Mouse (Mus musculus) induced T-regulatory cell, adult 2 months (primary cell): Measurements from ENCODE around the gene Gm4181.
"Not testable (repeated sequence)": the region's sequence is repeated elsewhere in the genome, so short reads cannot be mapped to it uniquely, and the experiment has no call there.

Source experiments
- DNase-seq: peaks from one replicate; pipeline ENCODE4 v3.0.0-alpha.2; 2012; ENCODE audit warnings: low read depth

Gm4181 gene

DNA sequence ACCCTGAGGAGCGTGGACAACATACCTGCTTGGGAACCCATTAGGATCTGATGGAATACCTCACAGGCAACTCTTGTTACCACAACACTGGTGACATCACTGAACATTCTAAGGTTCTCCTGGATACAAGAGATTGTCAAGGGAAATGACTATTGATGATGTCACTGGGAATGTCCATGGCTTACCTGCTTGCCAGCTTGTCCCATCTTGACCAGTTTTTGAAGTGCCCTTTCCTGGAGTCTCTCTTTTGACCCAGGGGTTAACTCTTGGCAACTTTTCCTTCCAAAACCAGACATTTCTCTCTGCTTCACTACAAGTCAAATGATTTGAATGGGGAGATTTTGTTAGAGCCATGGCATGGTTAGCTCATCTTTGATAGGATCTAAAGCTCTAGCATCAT is at the start of gene Gm4181:
Gene Gm4181, minus strand, starts transcription at position 101 of the 400 bp plus-strand sequence.
- not testable (repeated sequence) for DNase-seq

DNA sequence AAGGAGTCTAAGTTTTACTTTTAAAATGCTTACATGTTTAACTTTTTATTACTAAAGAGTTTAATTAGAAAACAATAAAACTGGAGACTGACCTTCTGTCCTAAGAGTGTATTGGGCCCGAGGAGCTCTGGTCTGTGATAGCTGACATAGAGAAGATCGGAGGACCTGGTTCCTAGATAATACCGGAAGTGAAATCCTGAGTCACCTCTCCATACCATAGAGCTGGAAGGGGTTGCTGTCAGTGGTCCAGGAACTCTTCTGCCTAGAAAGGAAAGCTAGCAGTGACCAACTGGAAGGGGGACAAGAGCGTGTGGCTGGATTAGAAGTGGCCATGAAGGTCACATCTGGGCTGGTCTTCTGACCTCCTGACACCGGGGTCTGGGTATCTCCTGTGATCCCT is 41.8 kb upstream of the Gm4181 start:
- no peak for DNase-seq

DNA sequence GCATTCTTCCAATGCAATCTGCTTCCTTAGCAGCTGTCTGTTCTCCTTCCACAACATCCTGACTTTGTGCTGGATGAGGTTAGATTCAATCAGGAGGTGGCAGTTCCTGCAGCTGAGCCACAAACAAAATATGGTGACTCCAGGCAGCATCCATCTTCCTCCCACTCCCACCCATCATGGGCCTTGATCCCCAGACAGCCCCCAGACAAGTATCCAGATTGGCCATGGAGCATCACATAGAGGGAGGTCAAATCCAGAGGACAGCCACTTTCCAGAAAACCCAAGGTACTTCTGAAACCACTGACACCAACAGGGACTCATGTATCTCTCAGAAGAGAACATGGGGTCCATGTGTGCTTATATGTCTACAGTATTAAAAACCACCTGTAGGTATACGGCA is 3.0 kb downstream of the Gm4181 start:
- DNase-seq, result not testable (repeated sequence)

DNA sequence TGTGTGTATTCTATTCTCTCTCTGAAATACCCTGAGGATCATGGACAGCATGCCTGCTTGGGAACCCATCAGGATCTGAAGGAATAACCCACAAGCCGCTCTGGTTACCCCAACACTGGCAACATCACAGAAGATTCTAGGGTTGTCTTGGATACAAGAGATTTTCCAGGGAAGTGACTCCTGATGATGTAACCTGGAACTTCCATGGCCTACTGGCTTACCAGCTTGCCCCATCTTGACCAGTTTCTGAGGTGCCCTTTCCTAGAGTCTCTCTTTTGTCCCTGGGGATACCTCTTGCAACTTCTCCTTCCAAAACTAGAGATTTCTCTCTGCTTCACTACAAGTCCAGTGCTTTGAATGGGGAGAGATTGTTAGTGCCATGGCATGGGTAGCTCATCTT is 24.3 kb downstream of the Gm4181 start, which contains the start of gene Gm17078:
Gene Gm17078, minus strand, starts transcription at position 101 of the 400 bp plus-strand sequence.
- no peak for DNase-seq

DNA sequence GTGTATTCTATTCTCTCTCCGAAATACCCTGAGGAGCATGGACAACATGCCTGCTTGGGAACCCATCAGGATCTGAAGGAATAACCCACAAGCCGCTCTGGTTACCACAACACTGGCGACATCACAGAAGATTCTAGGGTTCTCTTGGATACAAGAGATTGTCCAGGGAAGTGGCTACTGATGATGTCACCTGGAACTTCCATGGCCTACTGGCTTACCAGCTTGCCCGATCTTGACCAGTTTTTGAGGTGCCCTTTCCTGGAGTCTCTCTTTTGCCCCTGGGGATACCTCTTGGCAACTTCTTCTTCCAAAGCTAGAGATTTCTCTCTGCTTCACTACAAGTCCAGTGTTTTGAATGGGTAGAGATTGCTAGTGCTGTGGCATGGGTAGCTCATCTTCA is 43.4 kb downstream of the Gm4181 start, which contains the start of gene Gm17174:
Gene Gm17174, minus strand, starts transcription at position 101 of the 400 bp plus-strand sequence.
- DNase-seq, result not testable (repeated sequence)
